In genomic region chr12:102758403-102758756, GRCm38 (mm10) we compare ENCODE assay signal across 8 mouse cellular contexts. TPM values are rescaled to one million over a fixed set of nuclear protein-coding genes. Genes with fewer than 3 reads are reported as not detected.
DNase-seq lines count a peak whose midpoint lies in the region; ATAC-seq and TF ChIP-seq lines count a peak whose summit lies in the region.

Gm20604 (minus strand) TSS chr12:102758672.

- H3K4me3 ChIP-seq in brown adipose tissue, adult 24 weeks (ENCODE audit: insufficient read depth, low read depth, low read length) = peak within 1 kb of the TSS; percentile 98
- peak within 1 kb of the TSS; percentile 87 for H3K4me3 ChIP-seq in hindbrain, embryonic 13.5 days
- H3K4me3 ChIP-seq in liver, embryonic 14.5 days (ENCODE audit: insufficient read depth in 1 of 2, low read depth in 2 of 2, low read length in 2 of 2) = peak within 1 kb of the TSS; percentile 87 to 96

- TF ChIP-seq EP300 in liver, embryonic 14.5 days (IDR thresholded peaks at IDR 0.05; ENCODE audit: low read depth) = no peak

- peaks cover 8% of the 10 kb centered on the region; the same call in 1 of the 2 replicates for H3K36me3 ChIP-seq in hindbrain, embryonic 13.5 days
- peaks cover 10% of the 10 kb centered on the region for H3K36me3 ChIP-seq in liver, embryonic 14.5 days (replicated peaks; ENCODE audit: control insufficient read depth, insufficient read depth, low read depth)

- ATAC-seq in hindbrain, embryonic 13.5 days (ENCODE audit: low FRiP score) = peak; percentile 4; the same call in 1 of the 2 replicates
- no peak for ATAC-seq in liver, embryonic 14.5 days (ENCODE audit: insufficient read depth)
- ATAC-seq in monocyte, adult 5-6 weeks (replicated peaks; ENCODE audit: insufficient number of reproducible peaks, low FRiP score, low TSS enrichment, poor library complexity, severe bottlenecking) = no peak
- ATAC-seq in activated CD4-positive, CD25-positive, alpha-beta regulatory T cell, adult 4 months = no peak

- H3K4me2 ChIP-seq in hindbrain, embryonic 13.5 days = peak within 1 kb of the TSS; percentile 95
- H3K4me2 ChIP-seq in liver, embryonic 14.5 days (ENCODE audit: low read depth) = peak within 1 kb of the TSS; percentile 97

- under 1% methylated on average over 10 of the region's 10 CpGs for WGBS in hindbrain, embryonic 13.5 days
- WGBS in liver, embryonic 14.5 days (ENCODE audit: insufficient replicate concordance) = under 1% methylated on average over 10 of the region's 10 CpGs

- no peaks in the 10 kb centered on the region for H3K27me3 ChIP-seq in hindbrain, embryonic 13.5 days
- H3K27me3 ChIP-seq in liver, embryonic 14.5 days (ENCODE audit: control insufficient read depth, insufficient read depth, low read length) = no peaks in the 10 kb centered on the region

- H3K27ac ChIP-seq in brown adipose tissue, adult 24 weeks (replicated peaks; ENCODE audit: low read depth, low read length) = peak within 1 kb of the TSS; percentile 86
- peak within 1 kb of the TSS; percentile 93 for H3K27ac ChIP-seq in hindbrain, embryonic 13.5 days
- peak within 1 kb of the TSS; percentile 67 for H3K27ac ChIP-seq in liver, embryonic 14.5 days

- H3K4me1 ChIP-seq in brown adipose tissue, adult 24 weeks (ENCODE audit: control insufficient read depth, insufficient read depth, insufficient read length, low read length) = peaks cover 6% of the 10 kb centered on the region; the same call in 1 of the 2 replicates
- H3K4me1 ChIP-seq in hindbrain, embryonic 13.5 days (replicated peaks) = peaks cover 37% of the 10 kb centered on the region
- H3K4me1 ChIP-seq in liver, embryonic 14.5 days (replicated peaks; ENCODE audit: control insufficient read depth in 2 of 2, insufficient read depth in 2 of 2, low read length in 1 of 2) = peaks cover 10 to 12% of the 10 kb centered on the region in 2 experiments

- H3K9ac ChIP-seq in hindbrain, embryonic 13.5 days = peak within 1 kb of the TSS; percentile 87
- H3K9ac ChIP-seq in liver, embryonic 14.5 days (replicated peaks) = peak within 1 kb of the TSS; percentile 79

- no peaks in the 10 kb centered on the region for H3K9me3 ChIP-seq in hindbrain, embryonic 13.5 days
- H3K9me3 ChIP-seq in liver, embryonic 14.5 days (ENCODE audit: control insufficient read depth, low read length) = no peaks in the 10 kb centered on the region

- no peak for TF ChIP-seq CTCF in liver, embryonic 14.5 days (IDR thresholded peaks at IDR 0.05; ENCODE audit: low read depth)

- no peak for DNase-seq in layer of hippocampus, adult 8-10 months (ENCODE audit: low spot score in 2 of 2)
- no peak for DNase-seq in layer of hippocampus, adult 11-12 months (ENCODE audit: low spot score)
- no peak for DNase-seq in liver, embryonic 14.5 days (ENCODE audit: low read depth in 3 of 3, low spot score in 3 of 3)
- no peak for DNase-seq in ovary, adult 18-20 months (ENCODE audit: low spot score)

RNA-seq across cellular contexts. Expression of gene Gm20604, which starts in this region (rescaled TPM):
- total RNA-seq in layer of hippocampus, adult 8-10 months (2022) = 10 to 100 TPM; 12.3 to 15.5 (median 14.9) TPM
- polyA plus RNA-seq in brown adipose tissue, adult 24 weeks (2012; ENCODE audit: insufficient read depth, insufficient read length, missing spikeins) = 5.1 and 5.8 TPM in 2 replicates
- polyA plus RNA-seq in hindbrain, embryonic 13.5 days (2015; fragmentation: Nextera tagmentation; extraction: Ambion mirVana) = 40.7 and 43.7 TPM in 2 replicates
- polyA plus RNA-seq in liver, embryonic 14.5 days (2012; rRNA removed) = 3.7 and 6.1 TPM in 2 replicates
- 8.1 and 9.3 TPM in 2 replicates for polyA plus RNA-seq in liver, embryonic 14.5 days (2014; fragmentation: Nextera tagmentation; extraction: Ambion mirVana)
- 2.5 to 8.0 TPM (median 2.5 TPM) in 3 replicates for total RNA-seq in monocyte, adult 5-6 weeks (2017)
- 1 to 10 TPM; 7.1 to 9.1 TPM for polyA plus RNA-seq in activated CD4-positive, CD25-positive, alpha-beta regulatory T cell, adult 4 months (2017; shearing (Covaris generic))
